Mouse (Mus musculus) layer of hippocampus, postnatal 14 days (tissue): Measurements from ENCODE around the gene Adad2. TPM values are rescaled to one million over a fixed set of nuclear protein-coding genes. Genes with fewer than 3 reads are reported as not detected.

Experiments used
- DNase-seq, 2 experiments: peaks; one replicate each; pipeline ENCODE4 v3.0.0; 2021 to 2022; ENCODE audit warnings: low spot score in 2 of 2, mixed read lengths in 1 of 2
- total RNA-seq, 2 experiments: library from RNA; stranded (reverse); gene quantifications; 2 replicates each; pipeline ENCODE4 v1.2.3; 2021

Adad2 gene
- total RNA-seq, 2 experiments from 2014 or later: 0.16 TPM; not detected in 1

- no peak for DNase-seq
Observed at GRCm38 (mm10) chr8:119616358-119616757, 3.8 kb downstream of the Adad2 start.

GRCm38 (mm10) chr8:119616811-119617210 is 4.3 kb downstream of the Adad2 start:
- DNase-seq: no peak

- no peak for DNase-seq
Observed at GRCm38 (mm10) chr8:119617586-119617985, 5.0 kb downstream of the Adad2 start.

- DNase-seq: no peak
Observed at GRCm38 (mm10) chr8:119618887-119619286, 6.3 kb downstream of the Adad2 start.

GRCm38 (mm10) chr8:119620116-119620840 is 7.7 kb downstream of the Adad2 start:
- no peak for DNase-seq

GRCm38 (mm10) chr8:119620848-119621465 is 8.4 kb downstream of the Adad2 start:
- no peak for DNase-seq

- DNase-seq: no peak
Observed at GRCm38 (mm10) chr8:119622555-119622954, 10.0 kb downstream of the Adad2 start.

- DNase-seq: no peak
Observed at GRCm38 (mm10) chr8:119623061-119623460, 10.5 kb downstream of the Adad2 start.

GRCm38 (mm10) chr8:119623744-119624143 is 11.2 kb downstream of the Adad2 start:
- DNase-seq: no peak

- DNase-seq: no peak
Observed at GRCm38 (mm10) chr8:119624916-119625315, 12.4 kb downstream of the Adad2 start.

- no peak for DNase-seq
Observed at GRCm38 (mm10) chr8:119625788-119626187, 13.2 kb downstream of the Adad2 start.

- no peak for DNase-seq
Observed at GRCm38 (mm10) chr8:119627199-119627598, 14.7 kb downstream of the Adad2 start.

GRCm38 (mm10) chr8:119627613-119628359 is 15.2 kb downstream of the Adad2 start:
- no peak for DNase-seq

- DNase-seq: no peak
Observed at GRCm38 (mm10) chr8:119630841-119631240, 18.3 kb downstream of the Adad2 start.

GRCm38 (mm10) chr8:119632246-119632645 is 19.7 kb downstream of the Adad2 start:
- DNase-seq: no peak

- DNase-seq: no peak
Observed at GRCm38 (mm10) chr8:119632909-119633308, 20.4 kb downstream of the Adad2 start.

GRCm38 (mm10) chr8:119634616-119635336 is 22.2 kb downstream of the Adad2 start:
- DNase-seq: no peak

- no peak for DNase-seq
Observed at GRCm38 (mm10) chr8:119635378-119635777, 22.8 kb downstream of the Adad2 start, which contains the start of gene Kcng4. TSS of gene Kcng4 (minus strand) at chr8:119635680.

- no peak for DNase-seq
Observed at GRCm38 (mm10) chr8:119635958-119636357, 23.4 kb downstream of the Adad2 start.

- no peak for DNase-seq
Observed at GRCm38 (mm10) chr8:119636766-119637165, 24.2 kb downstream of the Adad2 start.

- DNase-seq: no peak
Observed at GRCm38 (mm10) chr8:119637381-119637780, 24.8 kb downstream of the Adad2 start.
